In the genomic region with DNA sequence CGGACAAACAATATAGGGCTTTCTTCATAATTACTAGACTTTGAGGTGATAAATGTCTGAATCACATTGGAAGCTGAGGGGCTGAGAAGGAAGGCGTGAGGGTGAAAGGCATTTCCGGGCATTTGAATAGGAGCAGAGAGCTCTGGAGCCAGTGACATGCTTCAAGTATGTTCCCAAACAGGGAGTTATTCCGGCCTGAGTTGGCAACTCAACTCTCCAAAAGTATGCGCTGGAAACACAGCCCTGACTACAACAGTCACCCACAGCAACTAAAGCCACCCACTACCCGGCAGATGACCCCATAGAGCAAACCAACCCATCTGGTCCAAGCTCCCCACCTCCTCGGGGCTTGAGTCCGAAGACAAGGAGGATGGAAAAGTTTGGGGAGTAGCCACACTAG, we compare ENCODE assay signal across 10 mouse cellular contexts. TPM values are rescaled to one million over a fixed set of nuclear protein-coding genes. Genes with fewer than 3 reads are reported as not detected.
A peak's percentile ranks its signal among the peaks of the same experiment; 100 is the strongest.
DNase-seq lines count a peak whose midpoint lies in the region; ATAC-seq and TF ChIP-seq lines count a peak whose summit lies in the region.
"Had no signal": no experiment of that assay in that cellular context is flagged by ENCODE, and none has a peak within 500 bp of the region (broad histone marks: within the 10 kb centered on the region; RNA-seq: fewer than 3 reads in every experiment).

No protein-coding gene starts in this region.

- H3K36me3 ChIP-seq in kidney, postnatal 0 days (ENCODE audit: insufficient read depth, low read length), result no peaks in the 10 kb centered on the region
- no peaks in the 10 kb centered on the region for H3K36me3 ChIP-seq in heart, embryonic 12.5 days
- no peaks in the 10 kb centered on the region for H3K36me3 ChIP-seq in limb, embryonic 14.5 days (ENCODE audit: control insufficient read depth, insufficient read depth, low read length)
- no peaks in the 10 kb centered on the region for H3K36me3 ChIP-seq in neural tube, embryonic 15.5 days
- H3K36me3 ChIP-seq: liver, embryonic 15.5 days had no signal

- peak overlapping the region; percentile 52; the same call in 1 of the 2 replicates for H3K4me2 ChIP-seq in kidney, postnatal 0 days (ENCODE audit: low read length)
- peak overlapping the region; percentile 84 for H3K4me2 ChIP-seq in heart, embryonic 12.5 days
- peak overlapping the region; percentile 47 for H3K4me2 ChIP-seq in limb, embryonic 14.5 days (replicated peaks; ENCODE audit: low read depth, low read length, severe bottlenecking)
- H3K4me2 ChIP-seq in neural tube, embryonic 15.5 days, result peak overlapping the region; percentile 61
- H3K4me2 ChIP-seq: liver, embryonic 15.5 days had no signal

- no peaks in the 10 kb centered on the region for H3K9me3 ChIP-seq in kidney, postnatal 0 days (replicated peaks; ENCODE audit: low read length)
- H3K9me3 ChIP-seq in heart, embryonic 12.5 days (replicated peaks), result no peaks in the 10 kb centered on the region
- H3K9me3 ChIP-seq in limb, embryonic 14.5 days (ENCODE audit: control insufficient read depth, low read length), result no peaks in the 10 kb centered on the region
- no peaks in the 10 kb centered on the region for H3K9me3 ChIP-seq in neural tube, embryonic 15.5 days (replicated peaks)
- H3K9me3 ChIP-seq: liver, embryonic 15.5 days had no signal

- no peak for DNase-seq in kidney, postnatal 0 days (ENCODE audit: low spot score)
- no peak for DNase-seq in kidney, postnatal 14 days
- no peak for DNase-seq in limb, embryonic 14.5 days (ENCODE audit: low spot score)
- no peak for DNase-seq in adrenal gland, adult 18-20 months (ENCODE audit: low spot score in 2 of 2)
- no peak for DNase-seq in cerebellum, adult 9-11 months
- no peak for DNase-seq in layer of hippocampus, adult 11-12 months (ENCODE audit: low spot score)

- 36% methylated on average over 8 of the region's 8 CpGs for WGBS in kidney, postnatal 0 days
- WGBS in heart, embryonic 12.5 days, result 25% methylated on average over 8 of the region's 8 CpGs
- WGBS in limb, embryonic 14.5 days, result 42% methylated on average over 8 of the region's 8 CpGs
- 53% methylated on average over 8 of the region's 8 CpGs for WGBS in neural tube, embryonic 15.5 days

- no peak for TF ChIP-seq POLR2A in limb, embryonic 14.5 days (IDR thresholded peaks at IDR 0.05; ENCODE audit: borderline replicate concordance, extremely low read depth, insufficient read depth, insufficient read length)

- no peak for TF ChIP-seq CTCF in kidney, postnatal 0 days (IDR thresholded peaks at IDR 0.05; ENCODE audit: low read depth)

- no peaks in the 10 kb centered on the region for H3K4me1 ChIP-seq in kidney, postnatal 0 days (replicated peaks; ENCODE audit: insufficient read depth, low read length)
- peaks cover 13% of the 10 kb centered on the region for H3K4me1 ChIP-seq in heart, embryonic 12.5 days (replicated peaks)
- no peaks in the 10 kb centered on the region for H3K4me1 ChIP-seq in limb, embryonic 14.5 days (ENCODE audit: control insufficient read depth, insufficient read depth, low read length)
- H3K4me1 ChIP-seq in neural tube, embryonic 15.5 days, result peaks cover 7% of the 10 kb centered on the region
- H3K4me1 ChIP-seq: liver, embryonic 15.5 days had no signal

- H3K4me3 ChIP-seq in kidney, postnatal 0 days (replicated peaks; ENCODE audit: low read depth, low read length), result no peak overlapping the region
- H3K4me3 ChIP-seq in heart, embryonic 12.5 days, result peak overlapping the region; percentile 53
- H3K4me3 ChIP-seq in limb, embryonic 14.5 days (replicated peaks; ENCODE audit: low read length), result peak overlapping the region; percentile 29
- H3K4me3 ChIP-seq in neural tube, embryonic 15.5 days (replicated peaks), result peak overlapping the region; percentile 32

- H3K9ac ChIP-seq in kidney, postnatal 0 days (ENCODE audit: low read depth, low read length), result no peak overlapping the region
- H3K9ac ChIP-seq in heart, embryonic 12.5 days, result peak overlapping the region; percentile 66
- H3K9ac ChIP-seq in limb, embryonic 14.5 days (ENCODE audit: low read depth, low read length, severe bottlenecking), result peak overlapping the region; percentile 26; the same call in 1 of the 2 replicates
- no peak overlapping the region for H3K9ac ChIP-seq in neural tube, embryonic 15.5 days (replicated peaks)
- H3K9ac ChIP-seq: liver, embryonic 15.5 days had no signal

- peaks cover 5% of the 10 kb centered on the region; the same call in 1 of the 2 replicates for H3K27me3 ChIP-seq in kidney, postnatal 0 days (ENCODE audit: insufficient read depth, low read length)
- H3K27me3 ChIP-seq in heart, embryonic 12.5 days (replicated peaks), result peaks cover 8% of the 10 kb centered on the region; the same call in 1 of the 2 replicates
- H3K27me3 ChIP-seq in limb, embryonic 14.5 days (ENCODE audit: control insufficient read depth, insufficient read depth, low read length), result peaks cover 19% of the 10 kb centered on the region
- peaks cover 14% of the 10 kb centered on the region; the same call in 1 of the 2 replicates for H3K27me3 ChIP-seq in neural tube, embryonic 15.5 days (replicated peaks)

- H3K27ac ChIP-seq in kidney, postnatal 0 days, result no peak overlapping the region
- no peak overlapping the region for H3K27ac ChIP-seq in heart, embryonic 12.5 days (ENCODE audit: poor library complexity, severe bottlenecking)
- no peak overlapping the region for H3K27ac ChIP-seq in limb, embryonic 14.5 days (replicated peaks; ENCODE audit: low read depth, low read length)
- H3K27ac ChIP-seq in neural tube, embryonic 15.5 days (replicated peaks), result no peak overlapping the region
- H3K27ac ChIP-seq: liver, embryonic 15.5 days had no signal

- no peak for ATAC-seq in kidney, postnatal 0 days (replicated peaks; ENCODE audit: low FRiP score, low read depth)
- ATAC-seq in heart, embryonic 12.5 days (ENCODE audit: insufficient number of reproducible peaks, low FRiP score), result peak; percentile 36; the same call in 1 of the 2 replicates
- no peak for ATAC-seq in limb, embryonic 14.5 days (ENCODE audit: low FRiP score, low read depth)
- ATAC-seq in neural tube, embryonic 15.5 days (ENCODE audit: low FRiP score), result peak; percentile 35

RNA-seq across cellular contexts. Expression of a gene that starts 0.4 kb away (rescaled TPM):
- 0.03 TPM in 1 of 2 replicates, not detected in the other for polyA plus RNA-seq in kidney, postnatal 0 days (2015; fragmentation: Nextera tagmentation; extraction: Ambion mirVana)
- 0.13 and 0.17 TPM in 2 replicates for polyA plus RNA-seq in heart, embryonic 12.5 days (2016; fragmentation: Nextera tagmentation; extraction: Ambion mirVana)
- polyA plus RNA-seq in limb, embryonic 14.5 days (2012; rRNA removed), result 0.08 and 0.09 TPM in 2 replicates
- 0.10 and 0.21 TPM in 2 replicates for polyA plus RNA-seq in limb, embryonic 14.5 days (2014; fragmentation: Nextera tagmentation; extraction: Ambion mirVana)
- polyA plus RNA-seq in neural tube, embryonic 15.5 days (2015; fragmentation: Nextera tagmentation; extraction: Ambion mirVana), result 0.20 TPM in 1 of 2 replicates, not detected in the other
- under 1 TPM; 0.07 to 0.13 TPM for total RNA-seq in adrenal gland, adult 18-20 months (2021)
- polyA plus RNA-seq: cortical plate, adult 2 months had no signal

RNA-seq across cellular contexts. Expression of a gene that starts 46.8 kb away (rescaled TPM):
- polyA plus RNA-seq in kidney, postnatal 0 days (2015; fragmentation: Nextera tagmentation; extraction: Ambion mirVana), result 0.10 and 0.11 TPM in 2 replicates
- polyA plus RNA-seq in heart, embryonic 12.5 days (2016; fragmentation: Nextera tagmentation; extraction: Ambion mirVana), result 0.21 TPM in 1 of 2 replicates, not detected in the other
- polyA plus RNA-seq in limb, embryonic 14.5 days (2012; rRNA removed), result 0.25 and 0.32 TPM in 2 replicates
- polyA plus RNA-seq in limb, embryonic 14.5 days (2014; fragmentation: Nextera tagmentation; extraction: Ambion mirVana), result 0.18 and 0.44 TPM in 2 replicates
- not detected in 2 replicates for polyA plus RNA-seq in neural tube, embryonic 15.5 days (2015; fragmentation: Nextera tagmentation; extraction: Ambion mirVana)
- total RNA-seq in adrenal gland, adult 18-20 months (2021), result under 1 TPM in 1 of 2 experiments, not detected in 1; 0.22 TPM

Comparison
In these comparisons a context has a peak if more than half of its experiments do, and no peak if none do; other contexts are left out.
1. ATAC-seq: peak in heart, embryonic 12.5 days (single experiment) and neural tube, embryonic 15.5 days (single experiment); none in kidney, postnatal 0 days (single experiment) and limb, embryonic 14.5 days (single experiment).
2. H3K9ac ChIP-seq: peak in heart, embryonic 12.5 days (single experiment) and limb, embryonic 14.5 days (single experiment); none in kidney, postnatal 0 days (single experiment) and neural tube, embryonic 15.5 days (single experiment).
3. Peak in every context shown above with its lines, with median percentiles within 50 percentile points of each other: H3K4me2 ChIP-seq.